8 mouse cellular contexts compared by ENCODE assay signal in genomic region chr19:60891123-60891470, GRCm38 (mm10). TPM values are rescaled to one million over a fixed set of nuclear protein-coding genes. Genes with fewer than 3 reads are reported as not detected.
DNase-seq lines count a peak whose midpoint lies in the region; ATAC-seq lines count a peak whose summit lies in the region.

No protein-coding gene starts in this region.

- WGBS in liver, embryonic 11.5 days: 21% methylated on average over 5 of the region's 5 CpGs
- 10% methylated on average over 4 of the region's 5 CpGs for WGBS in embryonic facial prominence, embryonic 14.5 days
- whole genome bisulfite sequencing in hindbrain, embryonic 16.5 days: 7% methylated on average over 5 of the region's 5 CpGs
- 7% methylated on average over 4 of the region's 5 CpGs for WGBS in midbrain, embryonic 13.5 days

- ATAC-seq in liver, embryonic 11.5 days (replicated peaks; ENCODE audit: low FRiP score): no peak
- ATAC-seq in embryonic facial prominence, embryonic 14.5 days (ENCODE audit: low read depth): no peak
- ATAC-seq in hindbrain, embryonic 16.5 days: no peak
- no peak for ATAC-seq in midbrain, embryonic 13.5 days
- no peak for ATAC-seq in megakaryocyte-erythroid progenitor cell, adult 5-6 weeks (replicated peaks; ENCODE audit: low FRiP score, low TSS enrichment, poor library complexity, severe bottlenecking)

- H3K27ac ChIP-seq in liver, embryonic 11.5 days (ENCODE audit: low read depth, low read length): no peak overlapping the region
- no peak overlapping the region for H3K27ac ChIP-seq in embryonic facial prominence, embryonic 14.5 days (replicated peaks; ENCODE audit: low read depth, low read length)
- H3K27ac ChIP-seq in hindbrain, embryonic 16.5 days (ENCODE audit: low read depth, low read length): no peak overlapping the region
- no peak overlapping the region for H3K27ac ChIP-seq in midbrain, embryonic 13.5 days

- DNase-seq in liver, embryonic 11.5 days (ENCODE audit: low spot score): no peak
- no peak for DNase-seq in liver
- DNase-seq in embryonic facial prominence, embryonic 14.5 days (ENCODE audit: low spot score): no peak
- no peak for DNase-seq in adrenal gland, postnatal 4 days (ENCODE audit: low spot score in 2 of 2)
- DNase-seq in layer of hippocampus, postnatal 10 days (ENCODE audit: low spot score in 2 of 2): no peak

- peak overlapping the region; percentile 77 for H3K4me2 ChIP-seq in liver, embryonic 11.5 days
- peak overlapping the region; percentile 81 for H3K4me2 ChIP-seq in embryonic facial prominence, embryonic 14.5 days (ENCODE audit: low read depth, low read length)
- peak overlapping the region; percentile 62 for H3K4me2 ChIP-seq in hindbrain, embryonic 16.5 days (ENCODE audit: low read length)
- peak overlapping the region; percentile 61 for H3K4me2 ChIP-seq in midbrain, embryonic 13.5 days (replicated peaks)

- H3K9me3 ChIP-seq in liver, embryonic 11.5 days (ENCODE audit: control insufficient read depth, low read length): no peaks in the 10 kb centered on the region
- H3K9me3 ChIP-seq in embryonic facial prominence, embryonic 14.5 days (ENCODE audit: control insufficient read depth, low read length): no peaks in the 10 kb centered on the region
- H3K9me3 ChIP-seq in hindbrain, embryonic 16.5 days (ENCODE audit: control insufficient read depth, low read length): no peaks in the 10 kb centered on the region
- no peaks in the 10 kb centered on the region for H3K9me3 ChIP-seq in midbrain, embryonic 13.5 days

- H3K9ac ChIP-seq in liver, embryonic 11.5 days (ENCODE audit: low read depth, low read length): no peak overlapping the region
- 0 out of 2 replicates have a peak overlapping the region, but pooled peaks have one; percentile 76 for H3K9ac ChIP-seq in embryonic facial prominence, embryonic 14.5 days (ENCODE audit: low read depth, low read length)
- peak overlapping the region; percentile 35; the same call in 1 of the 2 replicates for H3K9ac ChIP-seq in hindbrain, embryonic 16.5 days (ENCODE audit: low read depth, low read length)
- H3K9ac ChIP-seq in midbrain, embryonic 13.5 days (replicated peaks): peak overlapping the region; percentile 56

- no peaks in the 10 kb centered on the region for H3K27me3 ChIP-seq in liver, embryonic 11.5 days (replicated peaks; ENCODE audit: control insufficient read depth, insufficient read depth, low read length)
- H3K27me3 ChIP-seq in embryonic facial prominence, embryonic 14.5 days (replicated peaks; ENCODE audit: control insufficient read depth, insufficient read depth, low read length): no peaks in the 10 kb centered on the region
- no peaks in the 10 kb centered on the region for H3K27me3 ChIP-seq in hindbrain, embryonic 16.5 days (replicated peaks; ENCODE audit: control insufficient read depth, insufficient read depth, low read length)
- no peaks in the 10 kb centered on the region for H3K27me3 ChIP-seq in midbrain, embryonic 13.5 days

- H3K36me3 ChIP-seq in liver, embryonic 11.5 days (ENCODE audit: control insufficient read depth, insufficient read depth, low read length): no peaks in the 10 kb centered on the region
- no peaks in the 10 kb centered on the region for H3K36me3 ChIP-seq in embryonic facial prominence, embryonic 14.5 days (ENCODE audit: control insufficient read depth, insufficient read depth, low read length)
- no peaks in the 10 kb centered on the region for H3K36me3 ChIP-seq in hindbrain, embryonic 16.5 days (ENCODE audit: control insufficient read depth, insufficient read depth, low read length)
- no peaks in the 10 kb centered on the region for H3K36me3 ChIP-seq in midbrain, embryonic 13.5 days

- H3K4me1 ChIP-seq in liver, embryonic 11.5 days (replicated peaks; ENCODE audit: control insufficient read depth, insufficient read depth, low read length): peaks cover 18% of the 10 kb centered on the region; the same call in 1 of the 2 replicates
- H3K4me1 ChIP-seq in embryonic facial prominence, embryonic 14.5 days (ENCODE audit: control insufficient read depth, insufficient read depth, low read length): peaks cover 3% of the 10 kb centered on the region
- H3K4me1 ChIP-seq in hindbrain, embryonic 16.5 days (ENCODE audit: control insufficient read depth, insufficient read depth, low read depth, low read length): peaks cover 17% of the 10 kb centered on the region
- H3K4me1 ChIP-seq in midbrain, embryonic 13.5 days (replicated peaks): peaks cover 23% of the 10 kb centered on the region

- peak overlapping the region; percentile 85 for H3K4me3 ChIP-seq in liver, embryonic 11.5 days (ENCODE audit: low read depth, low read length)
- peak overlapping the region; percentile 67 for H3K4me3 ChIP-seq in embryonic facial prominence, embryonic 14.5 days (ENCODE audit: low read depth, low read length)
- H3K4me3 ChIP-seq in hindbrain, embryonic 16.5 days (ENCODE audit: low read length): peak overlapping the region; percentile 84
- peak overlapping the region; percentile 86 for H3K4me3 ChIP-seq in midbrain, embryonic 13.5 days (replicated peaks)

RNA-seq across cellular contexts. Expression of gene Grk5, which starts 1.5 kb away (rescaled TPM):
- polyA plus RNA-seq in liver, embryonic 11.5 days (2014; fragmentation: Nextera tagmentation; extraction: Ambion mirVana): 2.1 and 2.9 TPM in 2 replicates
- 2.2 and 2.8 TPM in 2 replicates for polyA plus RNA-seq in embryonic facial prominence, embryonic 14.5 days (2014; fragmentation: Nextera tagmentation; extraction: Ambion mirVana)
- 1.6 and 1.9 TPM in 2 replicates for polyA plus RNA-seq in hindbrain, embryonic 16.5 days (2015; fragmentation: Nextera tagmentation; extraction: Ambion mirVana)
- 2.7 and 3.1 TPM in 2 replicates for polyA plus RNA-seq in midbrain, embryonic 13.5 days (2015; fragmentation: Nextera tagmentation; extraction: Ambion mirVana)
- 10 to 100 TPM; 11.0 to 11.3 TPM for total RNA-seq in adrenal gland, postnatal 4 days (2021)
- total RNA-seq in megakaryocyte-erythroid progenitor cell, adult 5-6 weeks (2014; fragmentation: Nextera tagmentation): 1.4 and 1.9 TPM in 2 replicates
- 2.1 and 4.0 TPM in 2 replicates for total RNA-seq in megakaryocyte-erythroid progenitor cell, adult 5-6 weeks (2017)
- total RNA-seq in layer of hippocampus, postnatal 10 days (2021): 10 to 100 TPM; 11.6 to 13.2 TPM

RNA-seq across cellular contexts. Expression of gene Prdx3, which starts 16.7 kb away (rescaled TPM):
- polyA plus RNA-seq in liver, embryonic 11.5 days (2014; fragmentation: Nextera tagmentation; extraction: Ambion mirVana): 372 and 407 TPM in 2 replicates
- 121 and 123 TPM in 2 replicates for polyA plus RNA-seq in embryonic facial prominence, embryonic 14.5 days (2014; fragmentation: Nextera tagmentation; extraction: Ambion mirVana)
- 121 and 133 TPM in 2 replicates for polyA plus RNA-seq in hindbrain, embryonic 16.5 days (2015; fragmentation: Nextera tagmentation; extraction: Ambion mirVana)
- 88.2 and 95.2 TPM in 2 replicates for polyA plus RNA-seq in midbrain, embryonic 13.5 days (2015; fragmentation: Nextera tagmentation; extraction: Ambion mirVana)
- total RNA-seq in adrenal gland, postnatal 4 days (2021): 100 to 1,000 TPM; 367 to 384 TPM
- 200 and 207 TPM in 2 replicates for total RNA-seq in megakaryocyte-erythroid progenitor cell, adult 5-6 weeks (2014; fragmentation: Nextera tagmentation)
- 228 and 245 TPM in 2 replicates for total RNA-seq in megakaryocyte-erythroid progenitor cell, adult 5-6 weeks (2017)
- total RNA-seq in layer of hippocampus, postnatal 10 days (2021): 10 to 100 TPM; 81.0 to 89.1 TPM

RNA-seq across cellular contexts. Expression of gene Sfxn4, which starts 29.8 kb away (rescaled TPM):
- polyA plus RNA-seq in liver, embryonic 11.5 days (2014; fragmentation: Nextera tagmentation; extraction: Ambion mirVana): 3.6 and 4.2 TPM in 2 replicates
- 8.4 and 10.1 TPM in 2 replicates for polyA plus RNA-seq in embryonic facial prominence, embryonic 14.5 days (2014; fragmentation: Nextera tagmentation; extraction: Ambion mirVana)
- polyA plus RNA-seq in hindbrain, embryonic 16.5 days (2015; fragmentation: Nextera tagmentation; extraction: Ambion mirVana): 13.4 and 13.6 TPM in 2 replicates
- polyA plus RNA-seq in midbrain, embryonic 13.5 days (2015; fragmentation: Nextera tagmentation; extraction: Ambion mirVana): 12.6 and 14.4 TPM in 2 replicates
- total RNA-seq in adrenal gland, postnatal 4 days (2021): 1 to 10 TPM; 6.4 to 6.7 TPM
- total RNA-seq in megakaryocyte-erythroid progenitor cell, adult 5-6 weeks (2014; fragmentation: Nextera tagmentation): 2.4 and 3.2 TPM in 2 replicates
- 2.8 and 4.2 TPM in 2 replicates for total RNA-seq in megakaryocyte-erythroid progenitor cell, adult 5-6 weeks (2017)
- total RNA-seq in layer of hippocampus, postnatal 10 days (2021): 10 to 100 TPM; 11.3 to 12.1 TPM
